Mouse (Mus musculus) limb, embryonic 14.5 days (tissue): Measurements from ENCODE around the gene Abhd17a. TPM values are rescaled to one million over a fixed set of nuclear protein-coding genes. Genes with fewer than 3 reads are reported as not detected.
A peak's percentile ranks its signal among the peaks of the same experiment; 100 is the strongest.

ENCODE experiments used
- ATAC-seq: fragments of 200-750 bp; cut with Nextera tagmentation; 2 replicates; pipeline ENCODE4 v1.8.0; 2017; ENCODE audit warnings: low read depth, moderate number of reproducible peaks, moderate TSS enrichment; ENCODE audit not compliant: low FRiP score
- DNase-seq: peaks from one replicate; pipeline ENCODE4 v3.0.0-alpha.2; 2015; ENCODE audit warnings: low spot score
- H3K27ac ChIP-seq: fragments of 300-500 bp; sonication (generic); replicated peaks from 2 replicates; pipeline ENCODE4 v1.5.1; 2014; ENCODE audit warnings: low read depth, mild to moderate bottlenecking, low read length, moderate library complexity, mixed read lengths
- H3K27me3 ChIP-seq: fragments of 300-500 bp; sonication (generic); 2 replicates; pipeline ENCODE4 v1.6.1; 2014; ENCODE audit warnings: low read length, mixed read lengths; ENCODE audit not compliant: control insufficient read depth, insufficient read depth
- H3K36me3 ChIP-seq: fragments of 300-500 bp; sonication (generic); 2 replicates; pipeline ENCODE4 v1.6.1; 2014; ENCODE audit warnings: mild to moderate bottlenecking, low read length, moderate library complexity, mixed read lengths; ENCODE audit not compliant: control insufficient read depth, insufficient read depth
- H3K4me1 ChIP-seq: fragments of 300-500 bp; sonication (generic); 2 replicates; pipeline ENCODE4 v1.6.1; 2014; ENCODE audit warnings: antibody characterized with exemption, low read length, mixed read lengths; ENCODE audit not compliant: control insufficient read depth, insufficient read depth
- H3K4me2 ChIP-seq: fragments of 300-500 bp; sonication (generic); replicated peaks from 2 replicates; pipeline ENCODE4 v1.6.1; 2014; ENCODE audit warnings: low read depth, mild to moderate bottlenecking, low read length, moderate library complexity; ENCODE audit not compliant: severe bottlenecking
- H3K4me3 ChIP-seq: fragments of 300-500 bp; sonication (generic); replicated peaks from 2 replicates; pipeline ENCODE4 v1.5.1; 2014; ENCODE audit warnings: low read length
- H3K9ac ChIP-seq: fragments of 300-500 bp; sonication (generic); 2 replicates; pipeline ENCODE4 v1.6.1; 2014; ENCODE audit warnings: mild to moderate bottlenecking, low read depth, low read length, moderate library complexity; ENCODE audit not compliant: severe bottlenecking
- H3K9me3 ChIP-seq: fragments of 300-500 bp; sonication (generic); 2 replicates; pipeline ENCODE4 v1.6.1; 2016; ENCODE audit warnings: low read length; ENCODE audit not compliant: control insufficient read depth
- POLR2A ChIP-seq: fragments of 200-500 bp; IDR thresholded peaks from 2 replicates; pipeline ENCODE4 v1.8.0; 2012; ENCODE audit warnings: inconsistent platforms, mild to moderate bottlenecking, moderate library complexity, borderline replicate concordance; ENCODE audit not compliant: insufficient read depth, insufficient read length; ENCODE audit errors: extremely low read depth
- WGBS: fragments of 180-500 bp; shearing (Covaris S2); extraction: QIAGEN DNeasy Blood & Tissue Kit; methylation state at CpG from one replicate; pipeline ENCODE4 v1.1.7; 2014; 5-methylcytosine and 5-hydroxymethylcytosine counted together
- polyA plus RNA-seq, 2 experiments: library from polyadenylated mRNA; depleted of rRNA in 1 of 2; stranded (reverse) in 1 of 2; unstranded in 1 of 2; fragments of >200 nt; fragmentation: Nextera tagmentation in 1 of 2; extraction: Ambion mirVana in 1 of 2; gene quantifications; 2 replicates each; pipeline versions ENCODE4 v1.2.1 to v1.2.3; 2012 to 2014

Gene Abhd17a
- polyA plus RNA-seq, 2 experiments: 116 to 129 TPM

DNA sequence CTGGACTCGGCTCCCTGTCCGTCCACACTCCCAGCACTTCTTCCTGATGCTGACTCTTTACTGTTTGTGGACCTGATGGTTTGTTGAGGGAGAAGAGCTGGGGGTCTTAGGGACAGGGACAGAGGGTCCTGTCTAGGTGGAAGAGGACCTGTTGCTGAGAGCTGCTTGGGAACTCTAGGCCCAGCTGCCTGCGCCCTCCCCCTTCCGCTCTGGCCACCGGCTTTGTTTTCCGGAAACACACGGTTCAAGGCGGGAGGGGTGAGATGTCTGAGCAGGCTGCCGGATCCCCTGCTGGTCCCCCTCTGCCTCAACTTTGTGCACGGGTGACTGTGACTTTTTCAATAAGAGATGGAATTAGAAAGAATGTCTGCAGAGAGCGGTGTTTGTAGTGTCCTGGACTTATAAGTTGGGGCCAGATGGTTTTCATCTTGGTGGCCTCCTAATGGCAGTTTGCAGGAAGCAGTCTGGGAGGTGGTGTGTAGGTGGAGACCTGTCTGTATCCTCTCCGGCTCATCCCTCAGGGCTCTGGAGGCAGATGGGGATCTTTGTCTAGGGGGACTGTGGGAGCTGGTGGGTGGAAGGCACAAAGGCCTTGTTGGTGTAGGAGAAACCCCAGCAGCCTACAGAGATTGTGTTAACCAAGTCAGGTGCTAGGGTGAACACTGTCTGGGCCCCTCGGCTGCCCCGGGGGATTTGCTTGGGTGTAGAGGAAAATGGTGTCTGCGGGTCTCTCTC lies 33.5 kb upstream of the Abhd17a start:
- peaks cover 13% of the 10 kb centered on the region for H3K4me1 ChIP-seq
- no peaks in the 10 kb centered on the region for H3K27me3 ChIP-seq
- no peaks in the 10 kb centered on the region for H3K9me3 ChIP-seq
- 10% methylated on average over 15 of the region's 15 CpGs for WGBS
- ATAC-seq (no peak), DNase-seq (peak; percentile 35)
- H3K27ac ChIP-seq: peak overlapping the region; percentile 71
- peak overlapping the region; percentile 94 for H3K4me2 ChIP-seq
- peak overlapping the region; percentile 85 for H3K4me3 ChIP-seq
- no peaks in the 10 kb centered on the region for H3K36me3 ChIP-seq
- no peak for TF ChIP-seq POLR2A
- peak overlapping the region; percentile 85 for H3K9ac ChIP-seq

DNA sequence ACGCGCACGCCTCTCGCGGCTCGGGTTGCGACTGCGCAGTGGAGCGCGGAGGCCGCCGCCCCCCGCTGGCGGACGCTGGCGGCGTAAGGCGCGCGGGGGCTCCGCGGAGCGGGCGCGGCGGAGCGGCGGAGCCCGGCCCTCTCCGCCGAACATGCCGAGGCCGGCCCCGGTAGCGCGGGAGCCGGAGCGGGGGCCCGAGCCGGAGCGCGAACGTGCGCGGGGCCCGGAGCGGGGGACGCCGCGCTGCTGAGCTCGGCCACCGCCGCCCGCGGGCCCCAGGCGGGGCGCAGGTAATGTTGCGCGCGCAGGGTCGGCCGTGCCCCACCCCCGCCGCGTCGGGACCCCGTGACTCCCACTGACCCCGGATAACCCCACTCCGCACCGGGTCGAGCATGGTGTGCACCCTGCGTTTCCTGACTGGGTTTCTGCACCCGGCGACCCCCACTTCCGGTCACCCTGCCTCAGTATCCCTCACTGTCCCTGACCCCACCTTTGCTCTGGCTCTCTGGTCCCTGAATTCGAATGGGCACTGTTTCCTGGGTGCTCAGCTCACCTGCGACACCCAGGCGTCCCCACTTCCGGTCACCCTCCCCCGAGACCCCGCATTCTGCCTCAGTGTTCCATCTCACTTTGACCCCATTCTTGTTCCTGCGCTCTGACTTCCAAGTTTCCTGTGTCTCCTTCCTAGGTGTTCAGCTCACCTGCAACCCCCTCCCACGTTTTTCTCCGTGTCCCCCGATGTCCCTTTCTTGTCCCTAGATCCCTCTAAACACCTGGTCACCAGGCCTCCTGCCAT lies 32.7 kb upstream of the Abhd17a start, which contains the start of gene Csnk1g2:
Gene Csnk1g2 (plus strand): TSS at position 178 of the 796 bp plus-strand sequence.
- Histone ChIP-seq H3K36me3 (no peaks in the 10 kb centered on the region), H3K9me3 (no peaks in the 10 kb centered on the region), H3K27me3 (no peaks in the 10 kb centered on the region), H3K4me2 (peak within 1 kb of the TSS; percentile 94), H3K9ac (peak within 1 kb of the TSS; percentile 85), H3K4me3 (peak within 1 kb of the TSS; percentile 85), H3K4me1 (peaks cover 13% of the 10 kb centered on the region), H3K27ac (peak within 1 kb of the TSS; percentile 86)
- DNase-seq: peak; percentile 11
- 2% methylated on average over 63 of the region's 85 CpGs for WGBS
- peak; percentile 1; the same call in 1 of the 2 replicates for ATAC-seq
- no peak for TF ChIP-seq POLR2A

DNA sequence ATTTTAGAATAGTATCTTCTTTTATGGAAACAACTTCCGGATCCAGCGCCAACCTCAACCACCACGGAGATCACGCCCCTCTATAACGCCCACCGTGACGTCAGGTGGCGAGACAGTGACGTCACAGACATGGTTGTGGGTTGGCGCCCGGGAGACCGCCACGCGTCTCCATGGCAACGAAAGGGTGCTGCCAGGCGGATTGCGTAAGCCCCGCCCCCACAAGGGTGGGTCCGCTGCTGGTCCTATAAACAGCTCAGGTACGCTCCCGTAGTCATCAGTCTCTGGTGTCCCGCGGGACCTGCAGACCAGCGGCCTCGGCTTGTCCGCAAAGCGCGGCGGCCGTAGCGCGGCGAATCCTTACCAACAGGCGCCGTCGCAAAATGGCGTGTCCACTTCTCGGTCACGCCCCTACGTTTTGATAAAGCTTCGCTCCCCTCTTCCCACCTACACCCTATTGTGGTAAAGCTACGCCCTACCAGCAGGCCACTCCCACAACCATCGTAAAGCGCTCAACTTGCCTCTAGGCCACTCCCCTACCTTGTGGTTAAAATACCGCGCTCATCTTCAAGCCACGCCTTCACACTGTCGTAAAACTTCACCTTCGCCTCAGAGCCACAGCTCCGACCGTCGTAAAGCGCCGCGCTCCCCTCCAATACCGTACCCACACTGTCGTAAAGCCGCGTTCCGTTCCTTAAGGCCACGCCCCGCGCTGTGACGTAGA lies 32.0 kb upstream of the Abhd17a start:
- Histone ChIP-seq H3K27ac (peak overlapping the region; percentile 86), H3K4me1 (peaks cover 13% of the 10 kb centered on the region), H3K9me3 (no peaks in the 10 kb centered on the region), H3K36me3 (no peaks in the 10 kb centered on the region), H3K4me2 (peak overlapping the region; percentile 94), H3K9ac (peak overlapping the region; percentile 85), H3K27me3 (no peaks in the 10 kb centered on the region), H3K4me3 (peak overlapping the region; percentile 85)
- ATAC-seq (peak; percentile 96), DNase-seq (peak; percentile 100)
- under 1% methylated on average over 64 of the region's 64 CpGs for WGBS
- no peak for TF ChIP-seq POLR2A

DNA sequence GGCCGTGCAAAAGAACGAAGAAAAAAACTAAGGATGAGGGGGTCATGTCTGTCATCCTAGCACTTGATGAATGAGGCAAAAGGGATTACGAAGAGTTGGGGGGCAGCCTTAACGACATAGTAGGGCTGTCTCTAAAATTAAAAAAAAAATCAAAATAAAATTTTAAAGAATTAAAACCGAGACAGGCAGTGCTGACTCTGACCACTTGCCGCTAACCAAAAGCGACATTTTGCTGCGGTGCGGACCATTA lies 31.5 kb upstream of the Abhd17a start:
- H3K4me3 ChIP-seq: peak overlapping the region; percentile 85
- peak overlapping the region; percentile 72 for H3K4me2 ChIP-seq
- 0 out of 2 replicates have a peak, but pooled peaks cover under 1% of the 10 kb centered on the region for H3K36me3 ChIP-seq
- peaks cover 13% of the 10 kb centered on the region for H3K4me1 ChIP-seq
- no peaks in the 10 kb centered on the region for H3K27me3 ChIP-seq
- no peak for TF ChIP-seq POLR2A
- no peaks in the 10 kb centered on the region for H3K9me3 ChIP-seq
- H3K9ac ChIP-seq: peak overlapping the region; percentile 50
- peak overlapping the region; percentile 86; the same call in 1 of the 2 replicates for H3K27ac ChIP-seq
- no peak for DNase-seq
- no peak for ATAC-seq
- WGBS: 2% methylated on average over 9 of the region's 9 CpGs

DNA sequence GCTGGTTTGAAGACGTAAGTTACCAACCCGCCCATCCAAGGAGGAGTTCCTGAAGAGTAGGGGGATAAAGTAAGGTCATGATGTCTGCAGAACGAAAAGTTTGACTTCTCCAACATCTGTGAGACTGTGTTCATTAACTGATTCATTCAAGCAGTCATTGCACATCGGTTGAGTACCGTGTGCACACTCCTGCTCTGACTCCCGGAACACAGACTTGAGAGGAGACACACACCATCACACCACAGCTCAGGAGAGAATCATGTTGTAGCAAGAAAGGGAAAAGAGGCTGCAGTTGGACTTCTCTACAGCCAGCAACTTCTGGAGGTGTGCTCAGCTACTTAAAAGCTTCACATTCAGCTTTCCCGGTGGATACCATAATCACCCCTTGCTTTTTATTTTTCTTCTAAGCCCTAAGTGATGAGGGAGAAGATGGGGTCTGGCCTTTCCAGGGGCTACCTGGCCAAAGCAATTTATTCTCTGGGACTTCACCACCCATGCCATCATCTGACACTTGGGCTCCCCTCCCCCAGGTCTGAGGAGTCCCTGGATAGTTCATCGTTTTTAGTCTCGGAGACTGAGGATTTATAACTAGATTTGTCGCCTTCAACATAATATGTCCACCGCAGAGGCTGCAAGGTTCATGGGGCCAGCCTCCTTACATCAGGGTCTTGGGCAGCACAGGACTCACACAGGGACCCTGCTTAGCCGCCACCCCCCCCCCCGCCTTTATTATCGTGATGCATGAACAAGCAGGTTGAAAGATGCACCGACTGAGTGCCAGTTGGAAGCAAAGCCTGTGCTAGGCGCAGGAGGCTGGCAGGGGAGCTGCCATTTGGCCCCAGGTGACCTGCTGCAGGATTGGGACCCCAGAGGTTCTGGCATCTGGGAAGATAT lies 30.9 kb upstream of the Abhd17a start:
- no peak for TF ChIP-seq POLR2A
- DNase-seq (no peak), ATAC-seq (no peak)
- peak overlapping the region; percentile 86; the same call in 1 of the 2 replicates for H3K27ac ChIP-seq
- peak overlapping the region; percentile 72 for H3K4me2 ChIP-seq
- H3K36me3 ChIP-seq: 0 out of 2 replicates have a peak, but pooled peaks cover 4% of the 10 kb centered on the region
- WGBS: 54% methylated on average over 16 of the region's 16 CpGs
- no peaks in the 10 kb centered on the region for H3K9me3 ChIP-seq
- peaks cover 13% of the 10 kb centered on the region for H3K4me1 ChIP-seq
- H3K9ac ChIP-seq: peak overlapping the region; percentile 50
- peak overlapping the region; percentile 85 for H3K4me3 ChIP-seq
- no peaks in the 10 kb centered on the region for H3K27me3 ChIP-seq
